Mouse (Mus musculus) adrenal gland, adult 2 months (tissue): Measurements from ENCODE around the gene Ccdc116. TPM values are rescaled to one million over a fixed set of nuclear protein-coding genes. Genes with fewer than 3 reads are reported as not detected.

Source experiments
- DNase-seq: peaks from one replicate; pipeline ENCODE4 v3.0.0; 2021
- microRNA-seq, 2 experiments: library from miRNA; unstranded; fragments of <30 nt; microRNA quantifications; one replicate each; pipeline ENCODE4 v1.2.0; 2021
- polyA plus RNA-seq: library from polyadenylated mRNA; depleted of rRNA; stranded (reverse); fragments of >200 nt; gene quantifications from 2 replicates; pipeline ENCODE4 v1.2.3, GENCODE M21; 2012; rRNA removed
- total RNA-seq, 2 experiments: library from RNA; stranded (reverse); gene quantifications; 2 replicates each; pipeline ENCODE4 v1.2.3; 2021

The Ccdc116 gene
- total and polyA plus RNA-seq, 3 experiments, result 0.24 to 0.44 (median 0.29) TPM

DNA sequence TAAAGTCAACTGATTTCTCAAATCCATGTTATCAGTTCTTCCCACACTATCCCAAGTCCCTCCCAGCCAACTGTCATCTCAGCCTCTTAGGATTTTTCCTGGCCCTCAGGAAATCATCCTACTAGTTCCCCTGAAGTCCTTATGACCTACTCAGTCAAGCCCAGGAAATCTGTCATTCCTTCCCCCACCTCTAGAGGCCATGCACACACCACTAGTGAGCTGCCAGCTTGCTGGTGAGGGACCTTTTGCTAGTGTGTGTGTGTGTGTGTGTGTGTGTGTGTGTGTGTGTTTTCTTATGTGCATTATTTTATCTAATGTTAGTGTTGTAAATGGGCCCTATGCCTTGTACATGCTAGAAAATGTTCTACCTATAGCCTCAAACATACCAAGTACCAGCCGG, 19.7 kb downstream of the Ccdc116 start:
- peak; percentile 69 for DNase-seq

DNA sequence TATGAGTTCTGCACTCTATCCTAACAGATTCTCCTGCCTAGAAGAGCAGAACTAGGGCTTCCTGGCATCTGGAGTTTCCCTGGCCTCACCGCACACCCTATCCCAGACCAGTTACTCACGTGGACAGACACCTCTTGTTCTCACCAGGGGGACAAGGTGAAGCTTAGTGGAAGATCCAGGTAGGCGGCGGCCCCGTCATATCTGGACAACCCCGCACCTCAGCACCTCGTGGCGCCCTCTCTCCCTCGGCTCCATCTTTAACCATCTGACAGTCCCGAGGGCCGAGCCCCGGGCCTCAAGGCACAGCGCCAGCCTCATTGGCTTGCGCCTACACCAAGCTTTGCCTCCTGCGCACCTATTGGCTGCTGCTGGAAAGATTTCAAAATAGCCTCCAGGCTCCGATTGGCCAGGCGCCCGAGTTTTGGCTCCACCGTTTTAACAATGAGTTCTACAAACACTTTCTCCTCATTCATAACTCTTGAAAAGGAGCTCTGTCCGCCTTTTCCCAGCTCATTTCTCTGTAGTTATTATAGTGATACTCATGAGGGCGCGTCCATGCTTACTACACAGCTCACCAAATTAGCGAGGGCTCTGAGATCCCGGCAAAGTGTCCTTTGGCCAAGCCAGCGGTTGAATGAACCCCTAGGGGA, 22.0 kb downstream of the Ccdc116 start, which contains the start of gene 2610318N02Rik:
Gene 2610318N02Rik (minus strand): TSS at position 297 of the 650 bp plus-strand sequence.
- peak; percentile 88 for DNase-seq

DNA sequence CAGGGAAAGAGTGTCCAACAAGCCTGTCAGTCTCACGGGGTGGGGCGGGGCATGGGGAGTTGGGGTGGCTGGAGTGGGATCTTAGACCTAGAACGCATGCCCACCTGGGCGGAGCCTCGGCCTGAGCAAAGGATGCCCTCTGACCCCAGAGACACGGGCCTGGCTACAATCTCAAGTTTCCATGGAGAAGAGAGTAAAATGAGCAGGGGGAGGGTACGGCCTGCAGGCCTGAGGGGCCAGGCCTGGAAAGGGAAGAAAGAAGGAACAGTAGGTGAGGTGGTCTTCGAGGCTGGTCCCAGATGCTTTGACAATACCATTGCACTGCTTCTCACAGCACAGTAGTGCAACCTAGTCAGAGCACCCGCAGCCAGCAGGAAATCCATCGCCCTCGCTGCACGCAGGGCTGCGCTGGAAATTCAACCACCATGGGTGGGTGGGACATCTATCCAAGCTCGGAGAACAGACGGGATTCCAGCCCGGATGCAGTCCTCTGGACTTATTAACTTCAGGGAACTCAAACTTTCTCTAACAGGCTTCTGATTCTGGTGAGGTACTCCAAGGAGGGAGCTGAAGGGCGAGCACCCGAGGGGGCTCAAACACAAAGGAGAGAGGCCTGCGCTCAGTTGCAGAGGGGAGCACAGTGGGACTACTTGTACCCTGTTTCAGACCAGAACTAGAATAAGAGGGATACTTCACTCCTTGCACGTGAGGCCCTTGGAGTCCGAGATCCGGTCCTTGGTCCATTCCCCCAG, 22.7 kb downstream of the Ccdc116 start:
- DNase-seq, result no peak

DNA sequence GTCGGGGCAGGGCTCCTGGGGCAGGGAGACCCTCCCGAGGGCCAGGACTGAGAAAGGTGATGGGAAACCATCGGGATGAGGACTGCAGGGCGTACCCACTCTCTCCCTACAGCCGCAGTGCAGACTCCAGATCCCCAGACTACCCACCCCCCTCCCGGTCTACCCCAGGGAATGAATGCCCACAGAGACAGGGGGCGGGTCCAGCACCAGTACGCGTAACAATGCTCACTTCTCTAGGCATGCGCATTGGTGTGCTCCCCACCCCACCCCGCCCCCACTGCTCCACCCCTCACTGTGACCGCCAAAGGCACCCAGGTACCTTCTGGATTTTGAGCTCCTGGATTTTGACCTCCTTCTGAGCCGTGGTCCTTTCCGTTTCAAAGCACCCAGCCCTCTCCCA, 25.5 kb downstream of the Ccdc116 start:
- DNase-seq, result no peak

DNA sequence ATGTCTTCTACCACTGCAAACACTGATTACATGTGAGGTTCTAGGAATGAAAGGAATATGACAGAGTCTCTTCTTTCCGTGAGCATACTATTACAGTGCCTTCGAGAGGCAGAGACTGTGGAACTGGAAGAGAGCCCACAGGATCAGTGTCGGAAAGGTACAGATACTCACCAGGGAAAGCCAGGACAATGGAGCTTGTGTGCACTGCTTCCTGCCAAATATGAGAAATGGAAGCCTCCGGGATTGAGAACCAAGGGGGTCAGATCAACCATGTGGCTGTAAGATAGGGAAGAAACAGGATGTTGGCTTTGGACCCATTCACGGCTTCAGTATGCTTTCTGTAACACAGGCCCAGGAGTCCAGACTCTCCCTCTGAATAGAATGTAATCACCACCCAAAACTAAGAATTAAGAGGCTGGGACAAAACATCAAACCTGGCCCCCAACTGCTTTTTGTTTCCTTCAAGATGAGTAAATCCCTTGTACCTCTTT, 29.7 kb downstream of the Ccdc116 start:
- DNase-seq, result no peak

DNA sequence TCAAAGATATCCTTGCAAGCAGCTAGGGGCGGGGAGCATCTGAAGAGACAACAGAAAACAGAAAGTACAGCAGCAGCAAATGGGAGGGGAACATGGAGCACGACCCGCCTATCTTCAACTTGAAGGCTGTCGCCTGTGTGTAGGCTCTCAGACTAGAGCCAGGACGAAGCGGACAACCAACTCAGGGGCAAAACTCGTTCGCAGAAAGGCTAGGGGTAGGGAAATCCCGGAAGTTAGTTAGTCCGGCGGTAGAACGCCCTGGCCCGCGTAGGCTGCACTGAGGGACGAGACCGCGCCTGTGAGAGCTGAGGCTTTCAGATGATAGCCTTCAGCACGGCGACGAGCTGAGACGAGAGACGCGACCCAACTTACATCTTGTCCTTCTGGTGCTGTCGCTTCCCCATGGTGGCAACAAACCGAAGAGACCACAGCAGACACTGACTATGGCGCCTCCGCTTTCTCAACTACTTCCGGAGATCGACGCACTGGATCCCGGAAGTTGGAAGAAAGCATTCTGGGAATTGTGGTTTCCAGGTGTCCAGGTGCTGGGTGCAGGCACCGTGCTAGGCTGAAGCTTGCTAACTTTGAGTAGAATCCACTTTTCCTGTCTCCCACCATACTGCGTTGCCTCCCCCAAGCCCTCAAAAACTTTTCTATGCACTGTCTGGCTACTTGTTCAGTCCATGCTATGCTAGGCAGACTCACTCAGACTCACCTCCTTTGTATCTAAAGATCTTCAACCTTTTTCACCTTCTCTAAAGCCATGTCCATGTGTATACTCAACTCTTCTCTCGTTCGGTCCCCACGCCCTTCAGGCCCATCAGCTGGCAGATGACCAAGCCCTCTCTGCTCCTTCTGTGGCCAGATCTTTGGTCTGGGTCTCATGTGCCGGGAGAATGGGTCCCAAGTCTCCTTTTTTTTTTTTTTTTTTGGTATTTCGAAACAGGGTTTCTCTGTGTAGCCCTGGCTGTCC, 36.0 kb downstream of the Ccdc116 start, which contains the start of gene Ppil2:
Gene Ppil2 (minus strand): TSS at position 487 of the 973 bp plus-strand sequence.
- peak; percentile 82 for DNase-seq

DNA sequence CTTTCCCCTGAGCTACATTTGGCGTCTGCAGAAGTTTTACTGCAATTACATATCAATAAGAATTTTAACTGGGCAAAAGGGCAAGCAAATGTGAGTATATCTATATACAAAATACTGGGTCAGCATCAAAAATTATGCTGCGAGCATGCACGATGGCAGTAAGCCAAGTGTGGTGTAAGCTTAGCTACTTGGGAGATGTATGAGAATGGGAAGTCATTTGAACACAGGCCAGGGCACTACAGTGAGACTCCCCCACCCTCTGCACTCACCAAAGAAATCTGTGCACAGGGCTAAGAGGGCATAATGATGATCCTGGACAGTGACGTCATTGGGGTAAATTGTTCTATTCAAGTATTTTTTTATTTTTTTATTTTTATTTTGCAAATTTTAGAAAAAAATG, 42.4 kb downstream of the Ccdc116 start:
- DNase-seq, result no peak

DNA sequence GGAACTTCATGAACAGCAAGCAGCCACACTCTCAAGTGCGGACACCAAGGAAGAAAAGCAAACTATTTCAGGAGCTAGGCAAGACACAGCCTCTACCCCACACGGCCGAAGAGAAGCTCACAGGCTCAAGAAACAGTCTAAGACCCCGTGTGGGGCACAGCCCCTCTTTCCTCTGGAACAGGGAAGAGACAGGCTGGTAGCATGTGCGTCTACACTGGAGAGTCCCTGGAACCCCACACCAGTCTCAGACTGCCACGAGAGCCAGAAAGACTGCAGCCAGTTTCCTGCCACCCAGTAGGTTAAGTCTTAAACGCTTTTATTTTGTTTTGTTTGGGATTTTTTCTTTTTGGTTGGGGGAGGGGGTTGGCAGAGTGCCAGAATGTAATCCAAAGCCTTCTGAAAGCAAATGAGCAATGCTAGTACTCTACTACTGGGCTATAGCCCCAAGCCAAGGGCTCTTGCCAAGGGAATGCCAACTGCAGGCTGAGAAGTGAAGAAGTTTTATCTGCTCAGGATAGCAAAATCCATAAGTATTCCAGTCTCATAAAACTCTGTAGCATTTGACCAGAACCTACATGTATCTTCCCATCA, 44.3 kb downstream of the Ccdc116 start:
- no peak for DNase-seq

DNA sequence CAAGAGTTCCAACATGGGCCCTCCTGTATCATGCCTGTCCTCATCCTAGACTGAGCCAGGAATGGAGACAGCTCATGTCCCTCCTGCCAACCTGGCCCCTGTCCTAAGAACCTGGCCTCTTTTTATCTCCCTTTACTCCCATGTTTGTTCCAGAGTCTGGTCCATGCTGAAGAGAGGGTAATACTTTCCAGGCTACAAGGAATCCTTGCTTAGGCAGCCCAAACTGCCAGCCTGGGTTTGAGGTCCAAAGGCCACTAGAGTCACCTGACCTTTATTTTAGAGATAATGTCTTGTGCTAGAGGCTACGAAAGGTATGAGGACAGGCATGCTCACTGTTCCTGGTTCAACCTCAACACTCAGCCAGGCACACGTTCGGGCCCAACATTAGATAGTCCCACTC, 50.1 kb downstream of the Ccdc116 start:
- DNase-seq, result no peak

Small RNA genes lying within 50 kb of the gene (microRNA-seq; reads per million reads assigned to microRNA genes)
- 113 to 148 reads per million in 2 experiments for gene Mir130b
- 1.3 to 3.3 reads per million in 2 experiments for gene Mir301b

Other genes with a start within 250 kb of the Ccdc116 start
- gene Mapk1, start 163.8 kb downstream of the Ccdc116 start, total RNA-seq, result 100 to 1,000 TPM; 178 to 206 TPM
- gene Mapk1, start 163.8 kb downstream of the Ccdc116 start, polyA plus RNA-seq, result 45.2 and 62.7 TPM in 2 replicates
- gene Ypel1, start 77.5 kb downstream of the Ccdc116 start, total RNA-seq, result 1 to 10 TPM; 6.6 TPM
- gene Ypel1, start 77.5 kb downstream of the Ccdc116 start, polyA plus RNA-seq, result 8.3 and 10.0 TPM in 2 replicates
- gene Ppil2, start 36.0 kb downstream of the Ccdc116 start, total RNA-seq, result 10 to 100 TPM; 80.3 to 98.6 TPM
- 75.6 and 87.1 TPM in 2 replicates for gene Ppil2, start 36.0 kb downstream of the Ccdc116 start, polyA plus RNA-seq
- gene 2610318N02Rik, start 22.1 kb downstream of the Ccdc116 start, total RNA-seq, result 1 to 10 TPM; 1.2 to 1.9 TPM
- 0.30 and 0.75 TPM in 2 replicates for gene 2610318N02Rik, start 22.1 kb downstream of the Ccdc116 start, polyA plus RNA-seq
- gene Sdf2l1, start 14.8 kb downstream of the Ccdc116 start, total RNA-seq, result 10 to 100 TPM; 33.2 to 42.4 TPM
- 45.0 and 64.6 TPM in 2 replicates for gene Sdf2l1, start 14.8 kb downstream of the Ccdc116 start, polyA plus RNA-seq
- gene Ydjc, start 2.6 kb downstream of the Ccdc116 start, total RNA-seq, result 1 to 10 TPM; 4.9 to 6.5 TPM
- gene Ydjc, start 2.6 kb downstream of the Ccdc116 start, polyA plus RNA-seq, result 28.2 and 39.2 TPM in 2 replicates
- 100 to 1,000 TPM; 198 to 273 TPM for gene Ube2l3, start 55.4 kb upstream of the Ccdc116 start, total RNA-seq
- 91.0 and 109 TPM in 2 replicates for gene Ube2l3, start 55.4 kb upstream of the Ccdc116 start, polyA plus RNA-seq
- gene Rimbp3, start 61.4 kb upstream of the Ccdc116 start, total RNA-seq, result under 1 TPM in 1 of 2 experiments, not detected in 1; 0.07 TPM
- gene Rimbp3, start 61.4 kb upstream of the Ccdc116 start, polyA plus RNA-seq, result not detected in 2 replicates
- 1 to 10 TPM; 2.4 to 2.7 TPM for gene Hic2, start 86.3 kb upstream of the Ccdc116 start, total RNA-seq
- gene Hic2, start 86.3 kb upstream of the Ccdc116 start, polyA plus RNA-seq, result 2.1 and 2.6 TPM in 2 replicates
- 1 to 10 TPM; 6.8 to 7.9 TPM for gene Tmem191c, start 128.8 kb upstream of the Ccdc116 start, total RNA-seq
- 15.8 and 19.9 TPM in 2 replicates for gene Tmem191c, start 128.8 kb upstream of the Ccdc116 start, polyA plus RNA-seq
- gene Serpind1, start 184.1 kb upstream of the Ccdc116 start, total RNA-seq, result 1 to 10 TPM in 1 of 2 experiments, under 1 TPM in 1; 0.41 to 1.2 TPM
- gene Serpind1, start 184.1 kb upstream of the Ccdc116 start, polyA plus RNA-seq, result 0.24 TPM in 1 of 2 replicates, not detected in the other